Mouse (Mus musculus): ENCODE data around the gene Rgs7.

- TF ChIP-seq POLR2A (IDR thresholded peaks at IDR 0.05; ENCODE audit: borderline replicate concordance, insufficient read depth, low read length) (no peak), CTCF (IDR thresholded peaks at IDR 0.05; ENCODE audit: borderline replicate concordance, insufficient read depth, low read depth, low read length) (no peak)
These were observed 29.9 kb downstream of the Rgs7 start for GRCm38 (mm10) chr1:175462351-175462750.

Data from cerebellum, adult 2 months (tissue).